Mouse (Mus musculus) myocyte (in vitro differentiated cells): ENCODE results near the gene Mthfd2. TPM values are rescaled to one million over a fixed set of nuclear protein-coding genes. Genes with fewer than 3 reads are reported as not detected.
A peak's percentile ranks its signal among the peaks of the same experiment; 100 is the strongest.

Source experiments
- H3K27me3 ChIP-seq: one replicate; pipeline ENCODE4 v1.6.1; 2011; ENCODE audit not compliant: control insufficient read depth, insufficient read depth, insufficient read length
- H3K36me3 ChIP-seq: one replicate; pipeline ENCODE4 v1.6.1; 2011; ENCODE audit not compliant: control insufficient read depth, insufficient read depth
- H3K4me2 ChIP-seq: one replicate; pipeline ENCODE4 v1.6.1; 2011; ENCODE audit warnings: low read depth, control low read depth
- H3K4me3 ChIP-seq: one replicate; pipeline ENCODE4 v1.5.1; 2011; ENCODE audit warnings: mild to moderate bottlenecking, control low read depth, moderate library complexity
- H3K79me2 ChIP-seq: one replicate; pipeline ENCODE4 v1.6.1; 2011; ENCODE audit not compliant: control insufficient read depth, insufficient read depth
- H3ac ChIP-seq: one replicate; pipeline ENCODE4 v1.6.1; 2011; ENCODE audit not compliant: control insufficient read depth, insufficient read length
- CEBPB ChIP-seq: IDR thresholded peaks from 2 replicates; pipeline ENCODE4 v1.6.1; 2011; ENCODE audit warnings: mild to moderate bottlenecking, moderate library complexity; ENCODE audit not compliant: poor library complexity, insufficient read depth, severe bottlenecking
- E2F4 ChIP-seq: IDR thresholded peaks from one replicate; pipeline ENCODE4 v1.6.1; 2011; ENCODE audit warnings: mild to moderate bottlenecking, control low read depth, moderate library complexity; ENCODE audit not compliant: insufficient read depth
- MAX ChIP-seq: IDR thresholded peaks from one replicate; pipeline ENCODE4 v1.6.1; 2011; ENCODE audit warnings: low read depth, mild to moderate bottlenecking, control low read depth
- MYOD1 ChIP-seq, 3 experiments: IDR thresholded peaks; one replicate each; pipeline ENCODE4 v1.6.1; 2011; ENCODE audit warnings: control low read depth in 2 of 3, low read depth in 2 of 3, mild to moderate bottlenecking in 2 of 3, moderate library complexity in 1 of 3; ENCODE audit not compliant: insufficient read length in 2 of 3, control insufficient read depth in 1 of 3
- MYOG ChIP-seq, 3 experiments: IDR thresholded peaks; one replicate each; pipeline ENCODE4 v1.6.1; 2011; ENCODE audit warnings: control low read depth in 2 of 3, low read depth in 2 of 3, mild to moderate bottlenecking in 2 of 3; ENCODE audit not compliant: insufficient read length in 2 of 3, control insufficient read depth in 1 of 3, insufficient read depth in 1 of 3
- POLR2A ChIP-seq: IDR thresholded peaks from one replicate; pipeline ENCODE4 v1.6.1; 2011; ENCODE audit warnings: low read depth, mild to moderate bottlenecking, control low read depth, moderate library complexity; ENCODE audit not compliant: insufficient read length
- POLR2AphosphoS2 ChIP-seq: IDR thresholded peaks from one replicate; pipeline ENCODE4 v1.6.1; 2011; ENCODE audit warnings: low read depth, control low read depth; ENCODE audit not compliant: insufficient read length
- REST ChIP-seq: IDR thresholded peaks from one replicate; pipeline ENCODE4 v1.6.1; 2011; ENCODE audit warnings: mild to moderate bottlenecking, control low read depth, moderate library complexity; ENCODE audit not compliant: insufficient read depth, insufficient read length
- SRF ChIP-seq: IDR thresholded peaks from one replicate; pipeline ENCODE4 v1.6.1; 2011; ENCODE audit warnings: low read depth; ENCODE audit not compliant: control insufficient read depth, insufficient read length
- TCF12 ChIP-seq: IDR thresholded peaks from one replicate; pipeline ENCODE4 v1.6.1; 2011; ENCODE audit warnings: mild to moderate bottlenecking, control low read depth; ENCODE audit not compliant: poor library complexity, insufficient read depth, severe bottlenecking
- TCF3 ChIP-seq: IDR thresholded peaks from one replicate; pipeline ENCODE4 v1.6.1; 2011; ENCODE audit warnings: low read depth, control low read depth; ENCODE audit not compliant: insufficient read length
- USF1 ChIP-seq: IDR thresholded peaks from one replicate; pipeline ENCODE4 v1.6.1; 2011; ENCODE audit warnings: low read depth, mild to moderate bottlenecking, control low read depth, moderate library complexity
- polyA plus RNA-seq: library from polyadenylated mRNA; unstranded; fragments of >200 nt; fragmentation: generic; extraction: Trizol; gene quantifications from one replicate; pipeline ENCODE4 v1.2.1, GENCODE M21; 2012; ENCODE audit warnings: missing spikeins

Gene Mthfd2
- polyA plus RNA-seq, 1 experiment, result 260 TPM

DNA sequence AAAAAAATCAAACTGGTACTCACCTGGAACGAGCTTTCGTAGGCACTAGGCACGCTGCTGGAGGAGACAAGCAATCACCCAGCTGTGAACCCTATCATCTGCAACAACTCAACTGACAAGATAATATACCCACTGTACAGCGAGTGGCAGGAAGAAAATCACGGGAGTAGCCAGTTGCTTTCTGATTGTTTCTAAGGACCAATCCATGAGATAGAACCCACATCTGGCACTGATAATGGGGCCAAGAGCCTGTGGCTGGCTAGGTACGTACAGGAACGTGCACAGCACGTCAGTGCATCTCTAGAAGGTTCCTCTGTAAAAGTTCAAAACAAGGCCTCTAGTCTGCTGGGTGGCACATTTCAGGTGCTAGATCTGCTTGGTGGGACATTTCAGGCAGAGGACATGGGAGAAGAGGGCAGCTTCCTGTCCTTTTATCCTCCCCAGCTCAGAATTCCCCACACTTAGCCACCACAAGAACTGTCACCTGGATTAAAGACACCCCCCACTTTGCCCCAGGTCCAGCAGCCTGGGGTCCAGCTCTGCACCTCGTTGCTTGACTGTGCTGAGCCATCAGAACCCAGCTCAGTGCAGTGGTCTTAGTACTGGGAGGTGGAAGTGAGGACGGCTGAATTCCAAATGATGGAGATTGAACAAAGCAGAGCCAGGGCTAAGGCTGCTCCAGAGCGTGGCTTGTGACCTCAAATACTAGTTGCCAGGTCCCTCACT is 36.0 kb upstream of the Mthfd2 start:
- no peak overlapping the region for H3K4me2 ChIP-seq
- no peak overlapping the region for H3ac ChIP-seq
- H3K79me2 ChIP-seq, result no peaks in the 10 kb centered on the region
- H3K27me3 ChIP-seq, result no peaks in the 10 kb centered on the region
- H3K4me3 ChIP-seq, result no peak overlapping the region
- peaks cover 11% of the 10 kb centered on the region for H3K36me3 ChIP-seq
- TF ChIP-seq POLR2AphosphoS2 (peak; percentile 31), TCF3 (no peak), MYOD1 (IDR thresholded peaks at IDR 0.05; ENCODE audit: control insufficient read depth in 1 of 3, insufficient read length in 2 of 3, low read depth in 2 of 3) (no peak), TCF12 (no peak), MYOG (IDR thresholded peaks at IDR 0.05; ENCODE audit: control insufficient read depth in 1 of 3, insufficient read depth in 1 of 3, insufficient read length in 2 of 3, low read depth in 2 of 3) (no peak), E2F4 (no peak), CEBPB (no peak), POLR2A (no peak)

GRCm38 (mm10) chr6:83357436-83357835 is 31.7 kb upstream of the Mthfd2 start:
- TF ChIP-seq POLR2AphosphoS2 (no peak), MYOD1 (IDR thresholded peaks at IDR 0.05; ENCODE audit: control insufficient read depth in 1 of 3, insufficient read length in 2 of 3, low read depth in 2 of 3) (no peak), E2F4 (no peak), TCF3 (no peak), MAX (no peak), REST (no peak), TCF12 (no peak), USF1 (no peak), SRF (no peak), POLR2A (no peak), MYOG (IDR thresholded peaks at IDR 0.05; ENCODE audit: control insufficient read depth in 1 of 3, insufficient read depth in 1 of 3, insufficient read length in 2 of 3, low read depth in 2 of 3) (no peak), CEBPB (no peak)
- H3K4me3 ChIP-seq, result no peak overlapping the region
- no peak overlapping the region for H3K4me2 ChIP-seq
- peaks cover 11% of the 10 kb centered on the region for H3K36me3 ChIP-seq
- no peak overlapping the region for H3ac ChIP-seq
- H3K27me3 ChIP-seq, result no peaks in the 10 kb centered on the region
- no peaks in the 10 kb centered on the region for H3K79me2 ChIP-seq

GRCm38 (mm10) chr6:83356569-83357138 is 30.9 kb upstream of the Mthfd2 start:
- Histone ChIP-seq H3K4me2 (no peak overlapping the region), H3K27me3 (no peaks in the 10 kb centered on the region), H3K36me3 (peaks cover 9% of the 10 kb centered on the region), H3K79me2 (no peaks in the 10 kb centered on the region), H3ac (no peak overlapping the region), H3K4me3 (no peak overlapping the region)
- TF ChIP-seq TCF12 (no peak), POLR2AphosphoS2 (peak; percentile 17)

DNA sequence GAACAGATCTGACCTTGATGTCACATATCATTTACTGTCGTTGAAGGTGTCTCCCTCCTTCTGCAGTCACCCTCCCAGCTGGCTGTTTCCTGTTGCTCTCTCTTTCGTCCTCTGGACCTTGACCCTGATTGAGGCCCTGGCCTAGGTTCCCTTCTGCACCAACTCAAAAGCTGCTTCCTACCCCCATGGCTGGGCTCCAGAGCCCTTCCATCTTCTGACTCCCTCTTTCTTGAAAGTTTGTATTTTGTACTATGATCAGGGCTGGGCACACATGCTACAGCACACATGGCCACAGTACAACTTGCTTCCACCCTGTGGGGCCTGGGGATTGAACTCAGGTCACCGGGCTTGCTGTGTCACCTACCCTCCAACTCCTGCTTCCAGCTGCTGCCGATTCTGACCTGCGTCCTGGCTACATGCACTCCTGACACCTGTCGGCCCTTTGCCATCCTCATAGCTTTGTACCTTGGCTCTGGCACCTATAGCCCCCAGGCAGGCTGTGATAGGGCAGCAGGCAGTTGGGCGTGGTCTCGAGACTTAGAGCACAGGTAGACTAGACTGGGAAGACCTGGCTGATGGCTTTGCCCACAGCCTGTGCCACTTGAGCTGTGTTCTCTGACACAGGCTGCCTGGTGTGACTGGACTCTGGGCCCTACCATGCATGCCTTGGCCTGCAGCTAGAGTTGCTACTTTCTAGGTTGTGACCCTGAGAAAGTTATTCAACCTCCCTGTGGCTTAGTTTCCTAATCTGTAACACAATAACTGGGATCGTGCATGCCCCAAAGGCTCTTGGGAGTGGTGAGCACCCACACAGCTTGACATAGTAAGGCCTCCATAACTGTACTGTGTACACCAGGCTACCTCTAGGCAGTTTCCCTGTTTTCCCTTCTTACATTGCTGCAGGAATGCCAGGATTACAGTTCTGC is 29.4 kb upstream of the Mthfd2 start:
- Histone ChIP-seq H3K36me3 (peaks cover 4% of the 10 kb centered on the region), H3K4me3 (no peak overlapping the region), H3K27me3 (no peaks in the 10 kb centered on the region), H3ac (no peak overlapping the region), H3K79me2 (peaks cover 4% of the 10 kb centered on the region), H3K4me2 (no peak overlapping the region)
- no peak for TF ChIP-seq POLR2A
- no peak for TF ChIP-seq MYOD1 (IDR thresholded peaks at IDR 0.05; ENCODE audit: control insufficient read depth in 1 of 3, insufficient read length in 2 of 3, low read depth in 2 of 3)
- TF ChIP-seq TCF3, result no peak
- no peak for TF ChIP-seq USF1
- TF ChIP-seq SRF, result no peak
- TF ChIP-seq MYOG (IDR thresholded peaks at IDR 0.05; ENCODE audit: control insufficient read depth in 1 of 3, insufficient read depth in 1 of 3, insufficient read length in 2 of 3, low read depth in 2 of 3), result no peak
- no peak for TF ChIP-seq TCF12
- TF ChIP-seq POLR2AphosphoS2, result no peak
- TF ChIP-seq REST, result no peak
- TF ChIP-seq E2F4, result no peak
- TF ChIP-seq CEBPB, result no peak
- no peak for TF ChIP-seq MAX
